Mouse (Mus musculus): ENCODE measurements around the gene Fam189b.
"Not testable (repeated sequence)": the region's sequence is repeated elsewhere in the genome, so short reads cannot be mapped to it uniquely, and the experiment has no call there.

Fam189b gene

GRCm38 (mm10) chr3:89183058-89183958, at the start of gene Fam189b:
Fam189b (plus strand) TSS chr3:89183143.
- DNase-seq (ENCODE audit: low spot score) = peak; percentile 87

GRCm38 (mm10) chr3:89133752-89134151, 49.2 kb upstream of the Fam189b start:
- DNase-seq (ENCODE audit: low spot score) = no peak

- DNase-seq (ENCODE audit: low spot score) = no peak
Measured at GRCm38 (mm10) chr3:89135958-89136357, 47.0 kb upstream of the Fam189b start, which contains the start of gene Pklr. Pklr (plus strand) TSS chr3:89136142.

- DNase-seq (ENCODE audit: low spot score) = no peak
Measured at GRCm38 (mm10) chr3:89136365-89136764, 46.6 kb upstream of the Fam189b start.

GRCm38 (mm10) chr3:89144821-89145220, 38.1 kb upstream of the Fam189b start:
- no peak for DNase-seq (ENCODE audit: low spot score)

- no peak for DNase-seq (ENCODE audit: low spot score)
Measured at GRCm38 (mm10) chr3:89145566-89145965, 37.4 kb upstream of the Fam189b start.

GRCm38 (mm10) chr3:89147101-89147978, 35.6 kb upstream of the Fam189b start:
- DNase-seq (ENCODE audit: low spot score) = peak; percentile 21

GRCm38 (mm10) chr3:89147979-89148311, 35.0 kb upstream of the Fam189b start:
- no peak for DNase-seq (ENCODE audit: low spot score)

- no peak for DNase-seq (ENCODE audit: low spot score)
Measured at GRCm38 (mm10) chr3:89148567-89148966, 34.4 kb upstream of the Fam189b start.

- DNase-seq (ENCODE audit: low spot score) = no peak
Measured at GRCm38 (mm10) chr3:89152084-89152835, 30.7 kb upstream of the Fam189b start.

- no peak for DNase-seq (ENCODE audit: low spot score)
Measured at GRCm38 (mm10) chr3:89156951-89157350, 26.0 kb upstream of the Fam189b start.

GRCm38 (mm10) chr3:89158651-89159050, 24.3 kb upstream of the Fam189b start:
- DNase-seq (ENCODE audit: low spot score) = no peak

GRCm38 (mm10) chr3:89159211-89159610, 23.7 kb upstream of the Fam189b start:
- peak; percentile 72 for DNase-seq (ENCODE audit: low spot score)

- DNase-seq (ENCODE audit: low spot score) = peak; percentile 47
Measured at GRCm38 (mm10) chr3:89159616-89160344, 23.2 kb upstream of the Fam189b start, which contains the start of gene Hcn3. Hcn3 (minus strand) TSS chr3:89160196.

- DNase-seq (ENCODE audit: low spot score) = not testable (repeated sequence)
Measured at GRCm38 (mm10) chr3:89161207-89161606, 21.7 kb upstream of the Fam189b start.

- no peak for DNase-seq (ENCODE audit: low spot score)
Measured at GRCm38 (mm10) chr3:89161786-89162185, 21.2 kb upstream of the Fam189b start.

GRCm38 (mm10) chr3:89163123-89163522, 19.8 kb upstream of the Fam189b start:
- DNase-seq (ENCODE audit: low spot score) = no peak

- DNase-seq (ENCODE audit: low spot score) = no peak
Measured at GRCm38 (mm10) chr3:89163643-89164245, 19.2 kb upstream of the Fam189b start.

GRCm38 (mm10) chr3:89164506-89165267, 18.3 kb upstream of the Fam189b start, which contains the start of gene Clk2:
Clk2 (plus strand) TSS chr3:89164795.
- DNase-seq (ENCODE audit: low spot score) = peak; percentile 95
